Comparison of ENCODE assay signal across 18 mouse cellular contexts in the genomic region with DNA sequence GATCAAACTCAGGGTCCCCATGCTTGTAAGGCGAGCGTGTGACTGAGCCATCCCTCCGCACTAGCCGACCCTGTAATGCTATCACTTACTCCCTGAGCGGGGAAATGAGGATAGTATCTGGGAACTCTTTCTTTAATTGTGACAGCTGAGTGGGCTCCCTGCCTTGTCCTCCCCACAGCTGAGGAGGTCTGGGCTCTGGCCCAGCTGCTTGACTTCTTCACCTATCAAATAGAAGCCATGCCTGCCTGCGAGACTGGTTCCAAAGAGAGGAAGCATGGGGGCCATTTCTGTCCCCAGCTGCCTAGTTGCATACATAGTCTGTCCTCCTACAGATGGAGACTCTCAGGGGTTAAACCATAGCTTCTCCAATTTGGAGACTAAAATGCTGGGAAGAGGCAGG.
DNase-seq lines count a peak whose midpoint lies in the region; ATAC-seq lines count a peak whose summit lies in the region.
"Had no signal": no experiment of that assay in that cellular context is flagged by ENCODE, and none has a peak within 500 bp of the region (broad histone marks: within the 10 kb centered on the region; RNA-seq: fewer than 3 reads in every experiment).

No protein-coding gene starts in this region.

- no peak for ATAC-seq in forebrain, embryonic 15.5 days (replicated peaks)
- no peak for ATAC-seq in kidney, embryonic 15.5 days (replicated peaks; ENCODE audit: low FRiP score)
- ATAC-seq in neural tube, embryonic 11.5 days (ENCODE audit: insufficient read depth, low FRiP score, low TSS enrichment), result no peak
- ATAC-seq in neural tube, embryonic 15.5 days (ENCODE audit: low FRiP score), result no peak
- 0 out of 2 replicates have a peak, but pooled peaks have one; percentile 8 for ATAC-seq in stomach, embryonic 15.5 days (ENCODE audit: insufficient read depth, low FRiP score, low read depth)
- ATAC-seq: forebrain, embryonic 16.5 days; liver, embryonic 12.5 days; midbrain, embryonic 16.5 days had no signal

- peaks cover 16% of the 10 kb centered on the region for H3K27me3 ChIP-seq in forebrain, embryonic 10.5 days (ENCODE audit: poor library complexity, severe bottlenecking)
- no peaks in the 10 kb centered on the region for H3K27me3 ChIP-seq in forebrain, embryonic 15.5 days
- H3K27me3 ChIP-seq in kidney, embryonic 15.5 days, result no peaks in the 10 kb centered on the region
- H3K27me3 ChIP-seq in neural tube, embryonic 11.5 days (ENCODE audit: control insufficient read depth, insufficient read depth, low read length), result no peaks in the 10 kb centered on the region
- H3K27me3 ChIP-seq in neural tube, embryonic 15.5 days (replicated peaks), result no peaks in the 10 kb centered on the region
- H3K27me3 ChIP-seq in stomach, embryonic 15.5 days (replicated peaks), result no peaks in the 10 kb centered on the region
- H3K27me3 ChIP-seq: hindbrain, embryonic 15.5 days had no signal

- peaks cover 48% of the 10 kb centered on the region for H3K4me1 ChIP-seq in forebrain, embryonic 10.5 days
- peaks cover 16% of the 10 kb centered on the region for H3K4me1 ChIP-seq in forebrain, embryonic 15.5 days
- H3K4me1 ChIP-seq in kidney, embryonic 15.5 days, result peaks cover 45% of the 10 kb centered on the region
- H3K4me1 ChIP-seq in neural tube, embryonic 11.5 days (ENCODE audit: control insufficient read depth, insufficient read depth, low read length), result peaks cover 26% of the 10 kb centered on the region
- peaks cover 17% of the 10 kb centered on the region for H3K4me1 ChIP-seq in neural tube, embryonic 15.5 days
- H3K4me1 ChIP-seq in stomach, embryonic 15.5 days, result peaks cover 31% of the 10 kb centered on the region

- H3K9me3 ChIP-seq in forebrain, embryonic 10.5 days, result no peaks in the 10 kb centered on the region
- no peaks in the 10 kb centered on the region for H3K9me3 ChIP-seq in forebrain, embryonic 15.5 days
- no peaks in the 10 kb centered on the region for H3K9me3 ChIP-seq in kidney, embryonic 15.5 days (replicated peaks)
- H3K9me3 ChIP-seq in neural tube, embryonic 11.5 days (ENCODE audit: control insufficient read depth, low read length), result no peaks in the 10 kb centered on the region
- no peaks in the 10 kb centered on the region for H3K9me3 ChIP-seq in neural tube, embryonic 15.5 days (replicated peaks)
- H3K9me3 ChIP-seq in stomach, embryonic 15.5 days, result no peaks in the 10 kb centered on the region
- H3K9me3 ChIP-seq: hindbrain, embryonic 15.5 days; liver, embryonic 12.5 days had no signal

- DNase-seq in forebrain, embryonic 10.5 days (ENCODE audit: extremely low spot score, low spot score), result no peak
- DNase-seq in kidney, postnatal 25 days, result no peak
- no peak for DNase-seq in neural tube, embryonic 11.5 days (ENCODE audit: low spot score)
- DNase-seq in right cerebral cortex, postnatal 4 days, result no peak
- DNase-seq: cerebellum, adult 9-11 months; gastrocnemius, adult 2 months; heart, adult 11 months; kidney, adult 18-20 months; thymus, adult 18-20 months had no signal

- H3K4me2 ChIP-seq in forebrain, embryonic 15.5 days (replicated peaks), result no peak overlapping the region
- no peak overlapping the region for H3K4me2 ChIP-seq in kidney, embryonic 15.5 days
- no peak overlapping the region for H3K4me2 ChIP-seq in neural tube, embryonic 11.5 days (ENCODE audit: low read depth)
- H3K4me2 ChIP-seq in neural tube, embryonic 15.5 days, result no peak overlapping the region
- H3K4me2 ChIP-seq in stomach, embryonic 15.5 days, result no peak overlapping the region
- H3K4me2 ChIP-seq: hindbrain, embryonic 15.5 days; liver, embryonic 12.5 days had no signal

- H3K4me3 ChIP-seq in forebrain, embryonic 10.5 days, result no peak overlapping the region
- no peak overlapping the region for H3K4me3 ChIP-seq in forebrain, embryonic 15.5 days
- no peak overlapping the region for H3K4me3 ChIP-seq in kidney, embryonic 15.5 days (replicated peaks)
- H3K4me3 ChIP-seq in neural tube, embryonic 11.5 days (ENCODE audit: low read depth, low read length), result no peak overlapping the region
- H3K4me3 ChIP-seq in neural tube, embryonic 15.5 days (replicated peaks), result no peak overlapping the region
- no peak overlapping the region for H3K4me3 ChIP-seq in stomach, embryonic 15.5 days (replicated peaks)
- H3K4me3 ChIP-seq: erythroblast, embryonic 14.5 days; gastrocnemius, adult 2 months; hindbrain, embryonic 15.5 days; liver, embryonic 12.5 days had no signal

- H3K9ac ChIP-seq in forebrain, embryonic 15.5 days (replicated peaks), result no peak overlapping the region
- H3K9ac ChIP-seq in kidney, embryonic 15.5 days, result no peak overlapping the region
- no peak overlapping the region for H3K9ac ChIP-seq in neural tube, embryonic 11.5 days (ENCODE audit: low read length)
- no peak overlapping the region for H3K9ac ChIP-seq in neural tube, embryonic 15.5 days (replicated peaks)
- H3K9ac ChIP-seq in stomach, embryonic 15.5 days, result no peak overlapping the region
- H3K9ac ChIP-seq: hindbrain, embryonic 15.5 days; liver, embryonic 12.5 days had no signal

- H3K27ac ChIP-seq in forebrain, embryonic 10.5 days, result peak overlapping the region; percentile 78; the same call in 1 of the 2 replicates
- no peak overlapping the region for H3K27ac ChIP-seq in forebrain, embryonic 15.5 days (replicated peaks)
- H3K27ac ChIP-seq in kidney, embryonic 15.5 days, result peak overlapping the region; percentile 54; the same call in 1 of the 2 replicates
- H3K27ac ChIP-seq in neural tube, embryonic 11.5 days (ENCODE audit: low read depth, low read length), result 0 out of 2 replicates have a peak overlapping the region, but pooled peaks have one; percentile 17
- no peak overlapping the region for H3K27ac ChIP-seq in neural tube, embryonic 15.5 days (replicated peaks)
- peak overlapping the region; percentile 44; the same call in 1 of the 2 replicates for H3K27ac ChIP-seq in stomach, embryonic 15.5 days
- H3K27ac ChIP-seq: gastrocnemius, adult 2 months; hindbrain, embryonic 15.5 days; liver, embryonic 12.5 days had no signal

- no peaks in the 10 kb centered on the region for H3K36me3 ChIP-seq in forebrain, embryonic 10.5 days (replicated peaks)
- no peaks in the 10 kb centered on the region for H3K36me3 ChIP-seq in forebrain, embryonic 15.5 days
- H3K36me3 ChIP-seq in kidney, embryonic 15.5 days, result no peaks in the 10 kb centered on the region
- no peaks in the 10 kb centered on the region for H3K36me3 ChIP-seq in neural tube, embryonic 11.5 days (ENCODE audit: control insufficient read depth, insufficient read depth, low read length)
- no peaks in the 10 kb centered on the region for H3K36me3 ChIP-seq in neural tube, embryonic 15.5 days
- no peaks in the 10 kb centered on the region for H3K36me3 ChIP-seq in stomach, embryonic 15.5 days
- H3K36me3 ChIP-seq: hindbrain, embryonic 15.5 days; liver, embryonic 12.5 days had no signal

- WGBS in forebrain, embryonic 10.5 days, result 88% methylated on average over 6 of the region's 6 CpGs
- 78% methylated on average over 6 of the region's 6 CpGs for WGBS in forebrain, embryonic 15.5 days
- WGBS in kidney, embryonic 15.5 days, result 53% methylated on average over 6 of the region's 6 CpGs
- 85% methylated on average over 6 of the region's 6 CpGs for WGBS in neural tube, embryonic 11.5 days
- 74% methylated on average over 6 of the region's 6 CpGs for WGBS in neural tube, embryonic 15.5 days
- 67% methylated on average over 6 of the region's 6 CpGs for WGBS in stomach, embryonic 15.5 days

Comparison
In these comparisons a context has a peak if more than half of its experiments do, and no peak if none do; other contexts are left out.
1. H3K27ac ChIP-seq: peak in forebrain, embryonic 10.5 days (single experiment), kidney, embryonic 15.5 days (single experiment), neural tube, embryonic 11.5 days (single experiment) and stomach, embryonic 15.5 days (single experiment); none in forebrain, embryonic 15.5 days (single experiment) and neural tube, embryonic 15.5 days (single experiment).